Mouse (Mus musculus) G1E (cell line): ENCODE measurements at regions not wholly inside any gene's neighbourhood (a gene's known extent, or its start where the extent isn't known, plus 50 kb on each side); places are given as distances from the start of the nearest gene placed in this dataset.

Experiments used
- CTCF ChIP-seq: IDR thresholded peaks from 2 replicates; pipeline ENCODE4 v1.5.1; 2012; ENCODE audit warnings: low read depth, low read length, inconsistent platforms, mixed read lengths
- GATA1 ChIP-seq: IDR thresholded peaks from 2 replicates; pipeline ENCODE4 v1.6.1; 2012; ENCODE audit warnings: borderline replicate concordance, low read length, inconsistent platforms, mixed read lengths
- GATA2 ChIP-seq: IDR thresholded peaks from 2 replicates; pipeline ENCODE4 v1.6.1; 2012; ENCODE audit warnings: low read depth, low read length, inconsistent platforms, borderline replicate concordance
- POLR2AphosphoS5 ChIP-seq: IDR thresholded peaks from 2 replicates; pipeline ENCODE4 v1.6.1; 2012; ENCODE audit warnings: low read depth, low read length, inconsistent platforms; ENCODE audit not compliant: insufficient replicate concordance
- TAL1 ChIP-seq: conservative IDR thresholded peaks from 2 replicates; pipeline ENCODE4 v1.6.1; 2012; ENCODE audit warnings: low read depth, low read length, inconsistent platforms, mixed read lengths

- no peak for TF ChIP-seq CTCF
- TF ChIP-seq GATA1: no peak
- no peak for TF ChIP-seq POLR2AphosphoS5
- TF ChIP-seq TAL1: no peak
- TF ChIP-seq GATA2: no peak
These were observed 82.9 kb upstream of the Aldh1b1 start for GRCm38 (mm10) chr4:45715878-45716277.
